Mouse (Mus musculus) kidney, adult 2 months (tissue): ENCODE results near the gene Aldh1a7.

Experiments used
- CTCF ChIP-seq: fragments of 200-500 bp; conservative IDR thresholded peaks from 2 replicates; pipeline ENCODE4 v1.5.1; 2011; ENCODE audit warnings: low read depth, mild to moderate bottlenecking, control low read depth, low read length, moderate library complexity, mixed read lengths; ENCODE audit not compliant: insufficient read depth, insufficient read length
- POLR2A ChIP-seq: fragments of 200-500 bp; IDR thresholded peaks from one replicate; pipeline ENCODE4 v1.6.1; 2011; ENCODE audit warnings: low read depth, low read length, control low read depth

- TF ChIP-seq CTCF (no peak), POLR2A (no peak)
These were observed 34.5 kb upstream of the Aldh1a7 start for GRCm38 (mm10) chr19:20761675-20762426.
